Mouse (Mus musculus): ENCODE data around the gene Dctn2.

The Dctn2 gene

GRCm38 (mm10) chr10:127263631-127264030, 2.5 kb upstream of the Dctn2 start:
- DNase-seq (ENCODE audit: low spot score), result no peak

- no peak for DNase-seq (ENCODE audit: low spot score)
These were observed 1.8 kb upstream of the Dctn2 start for GRCm38 (mm10) chr10:127264336-127264735.

- no peak for DNase-seq (ENCODE audit: low spot score)
These were observed 1.2 kb upstream of the Dctn2 start for GRCm38 (mm10) chr10:127264971-127265370.

- no peak for DNase-seq (ENCODE audit: low spot score)
These were observed 449 bp upstream of the Dctn2 start for GRCm38 (mm10) chr10:127265727-127266111.

- no peak for DNase-seq (ENCODE audit: low spot score)
These were observed 1.1 kb downstream of the Dctn2 start for GRCm38 (mm10) chr10:127267318-127267717.

GRCm38 (mm10) chr10:127268401-127268800, 2.2 kb downstream of the Dctn2 start:
- DNase-seq (ENCODE audit: low spot score), result no peak

- DNase-seq (ENCODE audit: low spot score), result no peak
These were observed 2.9 kb downstream of the Dctn2 start for GRCm38 (mm10) chr10:127269036-127269435.

- no peak for DNase-seq (ENCODE audit: low spot score)
These were observed 3.7 kb downstream of the Dctn2 start for GRCm38 (mm10) chr10:127269884-127270283.

- DNase-seq (ENCODE audit: low spot score), result no peak
These were observed 6.2 kb downstream of the Dctn2 start for GRCm38 (mm10) chr10:127272371-127272770.

GRCm38 (mm10) chr10:127274261-127275022, 8.3 kb downstream of the Dctn2 start:
- DNase-seq (ENCODE audit: low spot score), result no peak

GRCm38 (mm10) chr10:127279730-127280129, 13.6 kb downstream of the Dctn2 start:
- DNase-seq (ENCODE audit: low spot score), result no peak

- DNase-seq (ENCODE audit: low spot score), result no peak
These were observed 15.1 kb downstream of the Dctn2 start for GRCm38 (mm10) chr10:127281316-127281715.

- no peak for DNase-seq (ENCODE audit: low spot score)
These were observed 16.6 kb downstream of the Dctn2 start for GRCm38 (mm10) chr10:127282620-127283215.

GRCm38 (mm10) chr10:127284105-127284622, 18.0 kb downstream of the Dctn2 start:
- no peak for DNase-seq (ENCODE audit: low spot score)

GRCm38 (mm10) chr10:127284724-127285500, 18.7 kb downstream of the Dctn2 start:
- DNase-seq (ENCODE audit: low spot score), result no peak

- DNase-seq (ENCODE audit: low spot score), result no peak
These were observed 19.5 kb downstream of the Dctn2 start for GRCm38 (mm10) chr10:127285644-127286043.

GRCm38 (mm10) chr10:127286194-127286593, 20.0 kb downstream of the Dctn2 start:
- no peak for DNase-seq (ENCODE audit: low spot score)

- DNase-seq (ENCODE audit: low spot score), result peak; percentile 61
These were observed 20.6 kb downstream of the Dctn2 start for GRCm38 (mm10) chr10:127286730-127287129.

- peak; percentile 40 for DNase-seq (ENCODE audit: low spot score)
These were observed 21.2 kb downstream of the Dctn2 start for GRCm38 (mm10) chr10:127287271-127287935.

- DNase-seq (ENCODE audit: low spot score), result no peak
These were observed 21.7 kb downstream of the Dctn2 start for GRCm38 (mm10) chr10:127287936-127288293.

- DNase-seq (ENCODE audit: low spot score), result peak; percentile 72
These were observed 22.2 kb downstream of the Dctn2 start for GRCm38 (mm10) chr10:127288328-127288799.

All from testis, postnatal 10 days (tissue).